In the genomic region with DNA sequence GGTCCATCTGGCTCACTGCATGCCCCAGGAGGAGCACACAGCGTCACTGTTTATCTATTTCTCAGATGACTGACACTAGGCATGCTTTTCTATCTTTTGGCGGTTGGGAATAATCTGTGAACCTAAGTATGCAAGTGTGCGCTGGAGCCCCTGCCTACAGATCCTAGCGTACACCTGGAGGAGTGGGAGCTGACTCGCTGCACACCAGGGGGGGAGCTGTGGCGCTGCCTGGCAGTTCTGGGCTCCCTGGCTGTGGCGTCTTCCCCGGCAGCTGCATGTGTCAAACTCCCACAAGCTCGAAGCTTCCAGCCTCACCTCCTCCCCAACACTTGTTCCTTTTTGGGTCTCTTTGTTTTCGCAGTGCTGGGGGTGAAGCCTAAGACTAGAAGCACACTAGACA, we compare ENCODE assay signal across 10 mouse cellular contexts. TPM values are rescaled to one million over a fixed set of nuclear protein-coding genes. Genes with fewer than 3 reads are reported as not detected.
A peak's percentile ranks its signal among the peaks of the same experiment; 100 is the strongest.
DNase-seq lines count a peak whose midpoint lies in the region; ATAC-seq and TF ChIP-seq lines count a peak whose summit lies in the region.
"Had no signal": no experiment of that assay in that cellular context is flagged by ENCODE, and none has a peak within 500 bp of the region (broad histone marks: within the 10 kb centered on the region; RNA-seq: fewer than 3 reads in every experiment).

No protein-coding gene starts in this region.

- no peak for TF ChIP-seq EP300 in heart, adult 2 months (IDR thresholded peaks at IDR 0.05; ENCODE audit: insufficient read depth, low read depth, low read length)

- 40% methylated on average over 10 of the region's 10 CpGs for WGBS in heart, embryonic 12.5 days
- 60% methylated on average over 10 of the region's 10 CpGs for WGBS in heart, adult 2 months

- no peaks in the 10 kb centered on the region for H3K27me3 ChIP-seq in heart, embryonic 12.5 days (replicated peaks)
- no peaks in the 10 kb centered on the region for H3K27me3 ChIP-seq in heart, adult 2 months (ENCODE audit: control insufficient read depth, insufficient read depth, low read length)

- TF ChIP-seq CTCF in heart, adult 2 months (IDR thresholded peaks at IDR 0.05): no peak

- no peak for ATAC-seq in heart, embryonic 12.5 days (ENCODE audit: insufficient number of reproducible peaks, low FRiP score)

- no peaks in the 10 kb centered on the region for H3K79me2 ChIP-seq in heart, adult 2 months (replicated peaks; ENCODE audit: control insufficient read depth, insufficient read depth, low read length)

- H3K9ac ChIP-seq in heart, embryonic 12.5 days: peak overlapping the region; percentile 24; the same call in 1 of the 2 replicates
- H3K9ac ChIP-seq in heart, adult 2 months (ENCODE audit: low read depth, low read length): no peak overlapping the region

- no peak overlapping the region for H3K4me3 ChIP-seq in heart, embryonic 12.5 days
- H3K4me3 ChIP-seq in heart, adult 2 months: no peak overlapping the region

- no peak for DNase-seq in heart, postnatal 36 days
- DNase-seq in right cerebral cortex, adult 18-20 months: peak; percentile 94
- DNase-seq in right cerebral cortex, postnatal 4 days: no peak
- peak; percentile 57 to 74 for DNase-seq in left cerebral cortex, postnatal 10 days (ENCODE audit: extremely low spot score in 1 of 2, low spot score in 2 of 2)
- peak; percentile 92 for DNase-seq in telencephalon, adult 2 months (ENCODE audit: low read depth, low spot score)
- DNase-seq in gastrocnemius, postnatal 25 days: no peak
- DNase-seq in heart, adult 2 months: no peak
- DNase-seq: heart, postnatal 4 days; lung, adult 18-20 months had no signal

- H3K27ac ChIP-seq in heart, embryonic 12.5 days (ENCODE audit: poor library complexity, severe bottlenecking): no peak overlapping the region
- H3K27ac ChIP-seq in heart, adult 2 months: no peak overlapping the region

- H3K4me2 ChIP-seq in heart, embryonic 12.5 days: no peak overlapping the region

- H3K4me1 ChIP-seq in heart, embryonic 12.5 days (replicated peaks): peaks cover 59% of the 10 kb centered on the region
- no peaks in the 10 kb centered on the region for H3K4me1 ChIP-seq in heart, adult 2 months (ENCODE audit: control insufficient read depth, insufficient read depth, low read length)

- no peaks in the 10 kb centered on the region for H3K9me3 ChIP-seq in heart, embryonic 12.5 days (replicated peaks)

- TF ChIP-seq POLR2A in heart, adult 2 months (IDR thresholded peaks at IDR 0.05; ENCODE audit: insufficient read depth, low read depth, low read length): no peak

- intact Hi-C loops in heart, postnatal 36 days (cut with DNase I): no loop called here
- intact Hi-C loops in left cerebral cortex, postnatal 10 days (cut with DNase I): loop anchor here (5.0 kb wide), 1 partner anchor 84 kb away; no protein-coding TSS in a partner anchor
- intact Hi-C loops in heart, adult 2 months (cut with DNase I): no loop called here

- 0 out of 2 replicates have a peak, but pooled peaks cover 7% of the 10 kb centered on the region for H3K36me3 ChIP-seq in heart, embryonic 12.5 days
- no peaks in the 10 kb centered on the region for H3K36me3 ChIP-seq in heart, adult 2 months (ENCODE audit: control insufficient read depth, insufficient read depth, low read length)

RNA-seq across cellular contexts. Expression of a gene that starts 21.5 kb away (rescaled TPM):
- 14.9 and 15.0 TPM in 2 replicates for polyA plus RNA-seq in heart, embryonic 12.5 days (2016; fragmentation: Nextera tagmentation; extraction: Ambion mirVana)
- 1 to 10 TPM; 8.2 to 9.8 TPM for total RNA-seq in heart, postnatal 36 days (2021)
- total RNA-seq in left cerebral cortex, postnatal 10 days (2021): 100 to 1,000 TPM in 1 of 2 experiments, 10 to 100 TPM in 1; 98.8 to 105 TPM
- 1 to 10 TPM; 6.1 to 6.4 TPM for total RNA-seq in gastrocnemius, postnatal 25 days (2021)
- total RNA-seq in heart, adult 2 months (2021): 1 to 10 TPM; 7.4 to 8.1 TPM
- polyA plus RNA-seq in heart, adult 2 months (2012; rRNA removed): 13.7 and 14.9 TPM in 2 replicates

RNA-seq across cellular contexts. Expression of a gene that starts 44.6 kb away (rescaled TPM):
- 2.7 and 3.6 TPM in 2 replicates for polyA plus RNA-seq in heart, embryonic 12.5 days (2016; fragmentation: Nextera tagmentation; extraction: Ambion mirVana)
- total RNA-seq in heart, postnatal 36 days (2021): 1 to 10 TPM; 4.3 to 5.6 TPM
- total RNA-seq in left cerebral cortex, postnatal 10 days (2021): under 1 TPM in 1 of 2 experiments, not detected in 1; 0.14 TPM
- total RNA-seq in gastrocnemius, postnatal 25 days (2021): 10 to 100 TPM in 1 of 2 experiments, 1 to 10 TPM in 1; 5.9 to 14.7 TPM
- 1 to 10 TPM; 5.1 to 5.4 TPM for total RNA-seq in heart, adult 2 months (2021)
- 11.5 and 17.4 TPM in 2 replicates for polyA plus RNA-seq in heart, adult 2 months (2012; rRNA removed)

RNA-seq across cellular contexts. Expression of a gene that starts 58.9 kb away (rescaled TPM):
- 12.6 and 14.0 TPM in 2 replicates for polyA plus RNA-seq in heart, embryonic 12.5 days (2016; fragmentation: Nextera tagmentation; extraction: Ambion mirVana)
- 1 to 10 TPM; 8.1 to 9.4 TPM for total RNA-seq in heart, postnatal 36 days (2021)
- 10 to 100 TPM; 33.1 to 33.8 TPM for total RNA-seq in left cerebral cortex, postnatal 10 days (2021)
- 1 to 10 TPM; 4.9 to 6.1 TPM for total RNA-seq in gastrocnemius, postnatal 25 days (2021)
- total RNA-seq in heart, adult 2 months (2021): 1 to 10 TPM; 8.1 to 8.6 TPM
- 18.8 and 21.2 TPM in 2 replicates for polyA plus RNA-seq in heart, adult 2 months (2012; rRNA removed)

Comparison
In these comparisons a context has a peak if more than half of its experiments do, and no peak if none do; other contexts are left out.
1. DNase-seq: peak in right cerebral cortex, adult 18-20 months (single experiment), left cerebral cortex, postnatal 10 days (2 of 2) and telencephalon, adult 2 months (single experiment); none in heart, postnatal 36 days (0 of 2), right cerebral cortex, postnatal 4 days (single experiment), gastrocnemius, postnatal 25 days (single experiment) and heart, adult 2 months (0 of 2).
2. RNA of a gene that starts 21.5 kb away (total RNA-seq): 98.8 to 105 TPM in left cerebral cortex, postnatal 10 days; 8.2 to 9.8 TPM in heart, postnatal 36 days, 7.4 to 8.1 TPM in heart, adult 2 months and 6.1 to 6.4 TPM in gastrocnemius, postnatal 25 days; every median in the first group is over 4 times any median in the second.
3. RNA of a gene that starts 44.6 kb away (total RNA-seq): 5.9 to 14.7 TPM in gastrocnemius, postnatal 25 days, 4.3 to 5.6 TPM in heart, postnatal 36 days and 5.1 to 5.4 TPM in heart, adult 2 months; 0.14 TPM in left cerebral cortex, postnatal 10 days; every median in the first group is over 4 times any median in the second.